Mouse (Mus musculus) testis, adult 2 months (tissue): Measurements from ENCODE around the gene Lars2.

Source experiments
- CTCF ChIP-seq: fragments of 200-500 bp; IDR thresholded peaks from 2 replicates; pipeline ENCODE4 v1.5.1; 2012; ENCODE audit warnings: low read depth, mild to moderate bottlenecking, inconsistent platforms, low read length, moderate library complexity; ENCODE audit not compliant: control insufficient read depth, insufficient read depth, insufficient replicate concordance
- POLR2A ChIP-seq: fragments of 200-500 bp; IDR thresholded peaks from 2 replicates; pipeline ENCODE4 v1.6.1; 2012; ENCODE audit warnings: low read depth, mild to moderate bottlenecking, inconsistent platforms, low read length, moderate library complexity; ENCODE audit not compliant: control insufficient read depth

GRCm38 (mm10) chr9:123429863-123430262 lies 63.1 kb downstream of the Lars2 start:
- TF ChIP-seq CTCF (no peak), POLR2A (no peak)
